Mouse (Mus musculus) stomach, postnatal 0 days (tissue): ENCODE measurements at regions not wholly inside any gene's neighbourhood (a gene's known extent, or its start where the extent isn't known, plus 50 kb on each side); places are given as distances from the start of the nearest gene placed in this dataset.

Source experiments
- ATAC-seq: fragments of 200-750 bp; cut with Nextera tagmentation; 2 replicates; pipeline ENCODE4 v1.8.0; 2017; ENCODE audit not compliant: low FRiP score, low TSS enrichment
- DNase-seq: peaks from one replicate; pipeline ENCODE4 v3.0.0-alpha.2; 2016; ENCODE audit warnings: low spot score
- H3K27ac ChIP-seq: fragments of 300-500 bp; sonication (generic); replicated peaks from 2 replicates; pipeline ENCODE4 v1.5.1; 2014; ENCODE audit warnings: mild to moderate bottlenecking, control low read depth
- H3K27me3 ChIP-seq: fragments of 300-500 bp; sonication (generic); 2 replicates; pipeline ENCODE4 v1.6.1; 2014; ENCODE audit warnings: low read length; ENCODE audit not compliant: control insufficient read depth, insufficient read depth
- H3K36me3 ChIP-seq: fragments of 300-500 bp; sonication (generic); 2 replicates; pipeline ENCODE4 v1.6.1; 2014; ENCODE audit warnings: low read length, mixed read lengths; ENCODE audit not compliant: control insufficient read depth, insufficient read depth
- H3K4me1 ChIP-seq: fragments of 300-500 bp; sonication (generic); replicated peaks from 2 replicates; pipeline ENCODE4 v1.6.1; 2014; ENCODE audit warnings: antibody characterized with exemption; ENCODE audit not compliant: control insufficient read depth, insufficient read depth
- H3K4me2 ChIP-seq: fragments of 300-500 bp; sonication (generic); replicated peaks from 2 replicates; pipeline ENCODE4 v1.6.1; 2014; ENCODE audit warnings: low read depth, mild to moderate bottlenecking, control low read depth, moderate library complexity
- H3K4me3 ChIP-seq: fragments of 300-500 bp; sonication (generic); 2 replicates; pipeline ENCODE4 v1.5.1; 2014; ENCODE audit warnings: low read depth, low read length, control low read depth
- H3K9ac ChIP-seq: fragments of 300-500 bp; sonication (generic); 2 replicates; pipeline ENCODE4 v1.6.1; 2014; ENCODE audit warnings: mild to moderate bottlenecking, low read length, control low read depth, mixed read lengths
- H3K9me3 ChIP-seq: fragments of 300-500 bp; sonication (generic); 2 replicates; pipeline ENCODE4 v1.6.1; 2016; ENCODE audit warnings: low read length; ENCODE audit not compliant: control insufficient read depth
- CTCF ChIP-seq: IDR thresholded peaks from 2 replicates; pipeline ENCODE4 v1.5.1; 2016; ENCODE audit warnings: antibody characterized with exemption, low read depth, mild to moderate bottlenecking, moderate library complexity
- EP300 ChIP-seq: optimal IDR thresholded peaks from 2 replicates; pipeline ENCODE3; 2016; ENCODE audit warnings: antibody characterized with exemption
- WGBS: fragments of 180-500 bp; shearing (Covaris S2); extraction: QIAGEN DNeasy Blood & Tissue Kit; methylation state at CpG from one replicate; pipeline ENCODE4 v1.1.7; 2014; 5-methylcytosine and 5-hydroxymethylcytosine counted together

DNA sequence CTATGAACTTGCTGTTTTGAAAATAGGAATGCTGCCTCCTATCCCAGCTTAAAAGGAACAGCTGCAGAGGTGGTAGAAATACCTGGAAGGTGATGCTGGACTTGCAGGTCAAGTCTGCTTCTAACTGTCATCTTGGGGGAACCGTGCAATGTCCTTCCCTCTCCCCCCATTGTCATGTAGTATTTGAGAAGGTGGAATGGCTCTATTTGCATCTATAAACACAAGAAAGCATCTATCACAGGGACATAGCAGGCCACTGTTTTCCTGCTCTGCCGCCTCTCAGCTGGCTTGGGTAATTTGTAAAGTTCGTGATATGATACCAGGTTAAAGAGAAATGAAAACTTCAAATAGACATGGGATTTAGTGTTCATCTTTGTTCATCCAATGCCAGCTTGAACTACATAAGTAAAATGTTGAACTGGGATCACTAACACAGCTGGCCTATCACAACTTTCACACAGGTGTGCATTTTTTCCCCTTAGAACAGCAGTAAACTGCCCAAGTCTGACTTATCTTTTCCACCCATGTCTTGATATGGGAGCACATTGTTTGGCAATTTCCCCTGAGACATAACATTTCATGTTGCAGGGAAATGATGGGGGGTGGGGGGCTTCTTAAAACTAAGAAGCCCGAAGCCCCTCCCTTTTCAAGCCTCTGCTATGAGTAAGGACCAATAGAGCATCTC lies 138.6 kb upstream of the Fndc3a start:
- no peak for ATAC-seq
- H3K4me2 ChIP-seq = no peak overlapping the region
- 75% methylated on average over 4 of the region's 4 CpGs for WGBS
- H3K4me1 ChIP-seq = no peaks in the 10 kb centered on the region
- no peak overlapping the region for H3K9ac ChIP-seq
- TF ChIP-seq EP300 (no peak), CTCF (no peak)
- DNase-seq = no peak
- H3K27ac ChIP-seq = no peak overlapping the region
- no peaks in the 10 kb centered on the region for H3K27me3 ChIP-seq
- H3K36me3 ChIP-seq = no peaks in the 10 kb centered on the region
- H3K9me3 ChIP-seq = no peaks in the 10 kb centered on the region
- no peak overlapping the region for H3K4me3 ChIP-seq

DNA sequence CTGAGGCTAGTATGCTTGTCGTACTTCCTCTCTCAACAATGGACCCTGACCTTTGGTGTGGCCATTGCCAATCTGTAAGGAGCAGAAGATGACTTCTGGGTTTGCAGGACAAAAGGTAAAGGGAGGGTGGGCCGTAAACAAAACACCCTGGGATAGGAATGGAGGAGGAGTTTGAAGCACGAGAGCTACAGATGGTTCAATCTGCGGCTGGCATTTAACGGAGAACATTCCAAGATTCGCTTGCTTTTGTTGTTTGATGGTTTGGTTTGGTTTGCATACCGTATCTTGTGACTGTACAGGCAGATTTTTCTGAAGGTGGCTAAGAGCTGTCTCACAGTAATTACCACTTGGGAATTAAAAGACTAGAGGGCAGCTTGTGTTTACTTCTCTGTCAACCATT lies 137.7 kb upstream of the Fndc3a start:
- no peak for DNase-seq
- H3K27ac ChIP-seq = no peak overlapping the region
- no peak overlapping the region for H3K4me3 ChIP-seq
- ATAC-seq = no peak
- 37% methylated on average over 7 of the region's 7 CpGs for WGBS
- TF ChIP-seq EP300 (no peak), CTCF (no peak)
- no peaks in the 10 kb centered on the region for H3K36me3 ChIP-seq
- H3K27me3 ChIP-seq = no peaks in the 10 kb centered on the region
- no peak overlapping the region for H3K4me2 ChIP-seq
- no peaks in the 10 kb centered on the region for H3K9me3 ChIP-seq
- no peak overlapping the region for H3K9ac ChIP-seq
- H3K4me1 ChIP-seq = no peaks in the 10 kb centered on the region

DNA sequence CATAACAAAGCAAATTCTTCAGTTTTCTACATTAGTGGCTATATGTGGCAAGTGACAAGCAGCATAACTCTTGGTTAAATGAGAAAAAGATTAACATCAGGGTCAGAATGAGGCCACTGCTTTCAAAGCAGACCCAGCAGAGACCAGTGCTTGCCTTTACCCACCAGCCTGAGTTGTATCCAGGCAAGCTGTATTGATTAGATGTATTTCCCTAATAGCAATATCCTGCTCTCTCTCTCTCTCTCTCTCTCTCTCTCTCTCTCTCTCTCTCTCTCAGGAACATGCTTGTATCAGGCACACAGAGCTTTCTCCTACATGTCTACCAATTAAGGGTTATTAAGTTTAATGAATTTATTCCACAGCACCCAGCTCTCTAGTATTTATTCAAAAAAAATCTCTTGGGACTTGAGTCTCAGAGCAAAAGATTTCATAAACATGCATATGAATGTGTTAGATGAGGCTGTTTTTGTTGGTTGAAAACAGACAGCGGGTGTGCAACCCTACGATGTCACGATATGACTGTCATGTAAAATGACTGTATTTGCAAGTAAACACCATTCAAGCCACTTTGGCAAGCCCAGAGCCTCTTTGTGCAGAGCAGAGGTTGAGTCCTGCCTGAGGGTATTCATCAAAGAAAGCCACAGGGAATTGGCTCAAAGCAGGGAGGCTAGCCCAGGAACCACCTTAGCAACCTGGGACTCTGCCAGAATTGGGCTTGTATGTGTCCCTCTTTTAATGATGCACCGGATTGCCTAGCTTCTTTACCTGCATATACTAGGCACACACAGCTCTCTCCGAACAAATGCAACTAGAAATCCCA lies 136.0 kb upstream of the Fndc3a start:
- Histone ChIP-seq H3K9ac (no peak overlapping the region), H3K4me1 (no peaks in the 10 kb centered on the region), H3K27ac (no peak overlapping the region), H3K4me3 (no peak overlapping the region), H3K9me3 (no peaks in the 10 kb centered on the region), H3K27me3 (no peaks in the 10 kb centered on the region), H3K36me3 (no peaks in the 10 kb centered on the region), H3K4me2 (no peak overlapping the region)
- ATAC-seq (no peak), DNase-seq (no peak)
- WGBS = 87% methylated on average over 5 of the region's 5 CpGs
- TF ChIP-seq EP300 = no peak
- TF ChIP-seq CTCF = no peak

DNA sequence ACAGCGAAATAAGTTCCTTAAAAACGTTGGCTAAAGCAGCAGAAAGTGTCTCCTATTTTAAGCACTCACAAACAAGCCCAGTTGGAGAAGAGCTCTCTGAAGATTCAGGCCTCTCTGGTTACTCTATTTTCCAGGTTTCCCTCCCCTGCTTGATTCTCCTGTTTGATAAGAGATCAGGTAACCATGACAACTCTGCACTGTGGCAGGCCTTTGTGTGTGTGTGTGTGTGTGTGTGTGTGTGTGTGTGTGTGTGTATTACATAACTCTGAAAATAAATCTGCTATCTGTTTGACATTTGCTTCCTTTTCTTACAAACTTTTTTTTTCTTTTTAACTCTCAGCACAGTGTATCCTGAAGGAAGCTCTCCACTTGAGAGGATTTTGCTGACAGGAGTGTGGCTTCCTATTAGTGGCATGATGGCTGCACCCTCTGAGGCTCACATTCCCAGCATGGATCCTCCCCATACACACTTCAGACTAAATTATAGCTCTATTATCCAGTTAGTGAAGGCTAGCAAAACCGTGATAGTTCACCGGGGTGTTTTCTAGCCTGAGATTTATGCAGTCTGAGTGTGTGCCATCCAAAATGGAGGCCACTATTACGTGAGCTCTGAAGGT lies 135.1 kb upstream of the Fndc3a start:
- Histone ChIP-seq H3K4me3 (no peak overlapping the region), H3K9me3 (no peaks in the 10 kb centered on the region), H3K4me1 (no peaks in the 10 kb centered on the region), H3K4me2 (no peak overlapping the region), H3K36me3 (no peaks in the 10 kb centered on the region), H3K27me3 (no peaks in the 10 kb centered on the region), H3K9ac (no peak overlapping the region), H3K27ac (no peak overlapping the region)
- ATAC-seq (no peak), DNase-seq (no peak)
- WGBS = 51% methylated on average over 5 of the region's 5 CpGs
- TF ChIP-seq EP300 (no peak), CTCF (no peak)

DNA sequence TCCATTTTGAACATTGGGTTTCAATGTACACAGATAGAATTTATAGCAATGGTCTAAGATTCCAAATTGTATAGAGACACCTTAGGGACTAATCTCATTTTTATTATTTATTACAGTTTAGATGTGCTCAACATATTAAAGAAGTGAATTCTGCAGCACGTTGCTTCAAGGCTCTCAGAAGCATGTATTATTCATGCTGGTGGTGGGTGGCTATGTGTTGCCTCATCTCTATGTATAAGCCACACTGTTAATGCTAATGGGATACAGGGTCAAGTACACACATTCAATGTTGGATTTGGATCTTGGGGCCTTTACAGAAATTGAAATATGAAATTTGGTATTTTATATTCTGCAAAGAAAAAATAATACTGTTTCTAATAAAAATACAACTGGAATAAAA lies 131.9 kb upstream of the Fndc3a start:
- H3K9ac ChIP-seq = no peak overlapping the region
- H3K4me3 ChIP-seq = no peak overlapping the region

DNA sequence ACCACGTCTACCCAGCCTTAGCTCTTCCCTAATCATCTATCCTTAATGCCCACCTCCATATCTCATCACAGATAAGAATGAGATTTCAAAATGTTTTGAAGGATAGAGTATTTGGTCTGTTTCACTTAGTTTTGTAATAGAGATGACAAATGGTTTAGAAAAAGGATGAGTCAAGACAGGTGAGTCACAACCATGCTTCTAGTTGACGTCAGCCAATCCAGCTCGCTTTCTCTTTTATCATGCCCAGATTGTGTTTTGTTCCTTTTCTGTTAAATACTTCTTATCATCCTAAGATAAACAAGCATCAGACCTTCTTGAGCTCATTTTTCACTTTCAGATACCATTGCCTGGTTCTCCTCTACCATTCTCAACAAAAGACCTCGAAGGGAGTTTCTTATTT lies 125.4 kb upstream of the Fndc3a start:
- H3K9ac ChIP-seq = no peak overlapping the region
- H3K27me3 ChIP-seq = no peaks in the 10 kb centered on the region
- H3K4me2 ChIP-seq = no peak overlapping the region
- H3K4me3 ChIP-seq = no peak overlapping the region
- H3K36me3 ChIP-seq = no peaks in the 10 kb centered on the region
- WGBS = 56% methylated on average over 4 of the region's 4 CpGs
- H3K27ac ChIP-seq = no peak overlapping the region
- no peaks in the 10 kb centered on the region for H3K9me3 ChIP-seq
- ATAC-seq = no peak
- no peak for DNase-seq
- no peak for TF ChIP-seq CTCF
- no peak for TF ChIP-seq EP300
- no peaks in the 10 kb centered on the region for H3K4me1 ChIP-seq

More for the DNA sequence above, 131.9 kb upstream of the Fndc3a start:
- Histone ChIP-seq H3K4me1 (no peaks in the 10 kb centered on the region), H3K4me2 (no peak overlapping the region), H3K9me3 (no peaks in the 10 kb centered on the region), H3K36me3 (no peaks in the 10 kb centered on the region), H3K27ac (no peak overlapping the region), H3K27me3 (no peaks in the 10 kb centered on the region)
- ATAC-seq (no peak), DNase-seq (no peak)
- WGBS = 64% methylated on average over 1 of the region's 1 CpGs
- no peak for TF ChIP-seq CTCF
- no peak for TF ChIP-seq EP300
